Mouse (Mus musculus): Measurements from ENCODE around the gene Yme1l1.
A peak's percentile ranks its signal among the peaks of the same experiment; 100 is the strongest.

DNA sequence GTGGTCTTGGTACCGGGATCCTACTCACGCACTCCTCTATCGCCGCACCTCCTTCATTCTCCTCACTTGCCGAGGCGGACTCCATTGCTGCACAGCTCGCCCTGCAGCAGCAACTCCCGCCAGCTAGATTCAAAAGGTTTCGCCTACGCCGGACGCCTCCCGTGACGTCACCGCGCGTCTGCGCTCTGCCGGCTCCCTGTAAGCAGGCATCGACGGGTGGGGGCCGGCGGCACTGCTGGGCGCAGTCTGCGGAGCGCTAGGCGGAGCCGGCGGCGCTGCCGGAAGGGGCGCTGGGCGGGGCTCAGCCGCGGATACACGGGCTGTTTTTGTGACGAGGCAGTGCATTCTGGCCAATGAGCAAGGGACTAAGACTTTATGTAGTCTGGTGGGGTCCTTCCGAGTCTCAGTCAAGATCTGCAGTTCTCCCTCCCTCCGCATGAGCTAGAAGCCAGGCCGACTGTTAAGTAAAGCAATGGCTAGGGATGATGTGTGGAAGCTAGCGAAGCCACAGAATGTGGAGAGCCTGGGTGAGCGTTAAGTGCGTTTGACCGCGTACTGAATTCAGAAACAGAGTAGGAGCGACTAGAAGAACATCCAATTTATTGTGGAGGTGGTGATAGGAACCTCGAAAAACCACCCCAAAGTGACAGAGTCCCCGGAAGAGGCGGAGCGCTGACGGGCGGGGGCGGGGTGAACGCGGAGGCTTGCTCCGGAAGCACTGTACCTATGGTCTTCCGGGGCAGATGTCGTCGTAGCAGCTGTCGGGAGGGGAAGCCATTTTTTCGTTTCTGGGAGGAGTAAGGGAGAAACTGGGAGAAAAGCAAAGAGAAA, at the start of gene Yme1l1, which contains the start of gene Mastl:
- TF ChIP-seq CTCF (IDR thresholded peaks at IDR 0.05; ENCODE audit: low read depth, low read length) (0 out of 2 replicates have a peak, but pooled peaks have one; percentile 2), POLR2A (IDR thresholded peaks at IDR 0.05; ENCODE audit: extremely low read depth, insufficient read depth, low read length) (peak; percentile 24; the same call in 1 of the 2 replicates)

All from liver, adult 2 months (tissue).